Comparison of ENCODE assay signal across 1 mouse cellular context in the genomic region with DNA sequence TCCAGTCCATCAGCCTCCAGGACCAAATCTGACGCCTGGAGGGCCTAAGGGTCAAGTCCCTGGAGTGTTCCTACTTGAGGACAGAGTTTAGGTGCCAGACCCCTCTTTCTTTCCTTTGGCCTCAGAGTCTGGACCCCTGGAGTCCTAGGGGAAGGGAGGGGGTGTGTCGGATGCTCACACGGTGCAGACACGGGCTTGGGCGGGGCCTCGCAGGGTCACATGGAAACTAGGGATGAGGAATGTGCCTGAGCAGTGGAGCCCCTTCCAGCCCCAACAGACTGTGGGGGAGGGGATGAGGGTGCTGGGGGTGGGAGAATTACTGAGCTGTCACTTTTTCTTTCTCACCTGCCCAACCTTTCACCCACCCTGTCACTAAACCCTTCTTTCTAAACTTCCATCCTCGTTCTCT.
TF ChIP-seq lines count a peak whose summit lies in the region.

No protein-coding gene starts in this region.

TF ChIP-seq in MEL, 35 proteins besides CTCF, POLR2A, EP300 and RAD21:
- TF ChIP-seq JUND (IDR thresholded peaks at IDR 0.05; ENCODE audit: low read depth, low read length): no peak
- no peak for TF ChIP-seq MAX (IDR thresholded peaks at IDR 0.05; ENCODE audit: low read length)
- TF ChIP-seq MYC (IDR thresholded peaks at IDR 0.05; ENCODE audit: low read depth, low read length): 0 out of 2 replicates have a peak, but pooled peaks have one; percentile 21
- peak; percentile 72; the same call in 1 of the 2 replicates for TF ChIP-seq BHLHE40 (IDR thresholded peaks at IDR 0.05; ENCODE audit: borderline replicate concordance, low read depth, low read length)
- TF ChIP-seq USF1 (IDR thresholded peaks at IDR 0.05; ENCODE audit: low read depth, low read length): peak; percentile 76
- TF ChIP-seq MXI1 (IDR thresholded peaks at IDR 0.05; ENCODE audit: low read depth, low read length): peak; percentile 80; the same call in 1 of the 2 replicates
- TF ChIP-seq NRF1 (IDR thresholded peaks at IDR 0.05; ENCODE audit: insufficient read depth, low read depth, low read length, poor library complexity, severe bottlenecking): 0 out of 2 replicates have a peak, but pooled peaks have one; percentile 32
- peak; percentile 26; the same call in 1 of the 2 replicates for TF ChIP-seq HCFC1 (IDR thresholded peaks at IDR 0.05; ENCODE audit: low read depth, low read length)
